Mouse (Mus musculus) lung, postnatal 0 days (tissue): Measurements from ENCODE around the gene 9130213A22Rik.
A peak's percentile ranks its signal among the peaks of the same experiment; 100 is the strongest.

ENCODE experiments used
- CTCF ChIP-seq: IDR thresholded peaks from 2 replicates; pipeline ENCODE4 v1.5.1; 2016; ENCODE audit warnings: antibody characterized with exemption, mild to moderate bottlenecking
- EP300 ChIP-seq: IDR thresholded peaks from 2 replicates; pipeline ENCODE4 v1.6.1; 2016; ENCODE audit warnings: antibody characterized with exemption, mild to moderate bottlenecking, control low read depth

DNA sequence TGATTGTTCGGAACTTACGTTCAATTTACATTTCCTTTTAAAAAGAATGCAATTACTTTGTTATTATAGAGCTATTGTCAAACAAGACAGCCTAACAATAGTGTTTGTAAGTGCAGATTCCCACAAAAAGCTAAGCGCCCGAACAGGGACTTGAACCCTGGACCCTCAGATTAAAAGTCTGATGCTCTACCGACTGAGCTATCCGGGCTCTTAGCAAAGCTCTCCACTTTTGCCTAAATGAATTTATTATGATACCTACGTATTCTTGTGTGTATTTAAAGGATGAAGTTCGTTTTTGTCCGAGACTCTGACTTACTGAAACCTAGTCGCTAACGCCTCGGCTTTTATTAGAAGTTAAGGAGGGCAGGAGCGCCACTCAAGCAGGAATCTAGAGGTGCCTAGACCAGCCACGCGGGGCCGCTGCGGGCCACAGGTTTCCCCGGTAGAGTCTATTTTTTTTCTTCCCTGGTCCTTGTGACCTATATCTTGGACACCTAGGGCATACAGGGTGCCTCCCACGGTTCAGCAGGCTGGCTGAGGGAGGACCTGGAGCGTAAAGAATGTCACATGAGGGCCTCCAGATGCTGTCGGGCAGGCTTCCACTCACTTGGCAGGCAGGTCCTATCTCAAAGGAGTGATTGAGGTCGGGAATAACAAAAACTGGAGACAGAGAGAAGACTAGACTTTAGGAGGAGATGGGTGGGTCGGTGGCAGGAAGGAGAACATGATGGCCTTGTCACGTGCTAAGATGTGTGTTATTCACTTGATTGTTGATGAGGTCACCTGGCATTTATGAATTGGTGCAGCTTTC lies 2.9 kb upstream of the 9130213A22Rik start:
- TF ChIP-seq CTCF (peak; percentile 67), EP300 (peak; percentile 59; the same call in 1 of the 2 replicates)
